Mouse (Mus musculus) lung, postnatal 36 days (tissue): Measurements from ENCODE around the gene Fanca.
A peak's percentile ranks its signal among the peaks of the same experiment; 100 is the strongest.
"Not testable (repeated sequence)": the region's sequence is repeated elsewhere in the genome, so short reads cannot be mapped to it uniquely, and the experiment has no call there.

Experiments
- DNase-seq: peaks from one replicate; pipeline ENCODE4 v3.0.0; 2022; ENCODE audit warnings: mixed read lengths

Fanca gene

GRCm38 (mm10) chr8:123230326-123230725 lies 88.0 kb downstream of the Fanca start:
- DNase-seq = not testable (repeated sequence)

- DNase-seq = no peak
Measured at GRCm38 (mm10) chr8:123228416-123228815, 90.0 kb downstream of the Fanca start.

- peak; percentile 96 for DNase-seq
Measured at GRCm38 (mm10) chr8:123224278-123225266, 93.8 kb downstream of the Fanca start, which contains the start of gene Cdk10. Gene Cdk10, plus strand, starts transcription at chr8:123224842.

GRCm38 (mm10) chr8:123220917-123221316 lies 97.5 kb downstream of the Fanca start:
- DNase-seq = no peak
